Mouse (Mus musculus): ENCODE results near the gene Cast. TPM values are rescaled to one million over a fixed set of nuclear protein-coding genes. Genes with fewer than 3 reads are reported as not detected.

Cast gene
- polyA plus RNA-seq, 1 experiment from 2014 or later, result 10.8 TPM

- Histone ChIP-seq H3K4me2 (no peak overlapping the region), H3K4me1 (peaks cover 7% of the 10 kb centered on the region; the same call in 1 of the 2 replicates), H3K9me3 (replicated peaks) (no peaks in the 10 kb centered on the region), H3K4me3 (replicated peaks) (no peak overlapping the region), H3K27ac (replicated peaks) (no peak overlapping the region), H3K27me3 (replicated peaks) (no peaks in the 10 kb centered on the region), H3K9ac (replicated peaks) (no peak overlapping the region), H3K36me3 (no peaks in the 10 kb centered on the region)
- WGBS, result 84% methylated on average over 1 of the region's 1 CpGs
- ATAC-seq (ENCODE audit: low FRiP score), result no peak
Measured at GRCm38 (mm10) chr13:74772151-74772550, 36.5 kb downstream of the Cast start.

GRCm38 (mm10) chr13:74770480-74770879 is 38.1 kb downstream of the Cast start:
- ATAC-seq (ENCODE audit: low FRiP score), result peak; percentile 90
- Histone ChIP-seq H3K4me1 (peaks cover 7% of the 10 kb centered on the region; the same call in 1 of the 2 replicates), H3K9ac (replicated peaks) (peak overlapping the region; percentile 32; the same call in 1 of the 2 replicates), H3K4me2 (peak overlapping the region; percentile 70), H3K36me3 (no peaks in the 10 kb centered on the region), H3K27ac (replicated peaks) (peak overlapping the region; percentile 60; the same call in 1 of the 2 replicates), H3K27me3 (replicated peaks) (no peaks in the 10 kb centered on the region), H3K4me3 (replicated peaks) (peak overlapping the region; percentile 46), H3K9me3 (replicated peaks) (no peaks in the 10 kb centered on the region)
- under 1% methylated on average over 21 of the region's 21 CpGs for WGBS

- Histone ChIP-seq H3K4me1 (peaks cover 7% of the 10 kb centered on the region; the same call in 1 of the 2 replicates), H3K36me3 (no peaks in the 10 kb centered on the region), H3K9ac (replicated peaks) (0 out of 2 replicates have a peak overlapping the region, but pooled peaks have one; percentile 32), H3K4me3 (replicated peaks) (peak overlapping the region; percentile 46), H3K4me2 (peak overlapping the region; percentile 70), H3K27ac (replicated peaks) (no peak overlapping the region), H3K27me3 (replicated peaks) (no peaks in the 10 kb centered on the region), H3K9me3 (replicated peaks) (no peaks in the 10 kb centered on the region)
- ATAC-seq (ENCODE audit: low FRiP score), result no peak
- 19% methylated on average over 8 of the region's 8 CpGs for WGBS
Measured at GRCm38 (mm10) chr13:74769871-74770270, 38.7 kb downstream of the Cast start.

- 77% methylated on average over 2 of the region's 2 CpGs for WGBS
- H3K4me3 ChIP-seq (replicated peaks), result no peak overlapping the region
- no peak for ATAC-seq (ENCODE audit: low FRiP score)
Measured at GRCm38 (mm10) chr13:74767186-74767585, 41.4 kb downstream of the Cast start.

GRCm38 (mm10) chr13:74762741-74763140 is 45.9 kb downstream of the Cast start:
- no peaks in the 10 kb centered on the region for H3K4me1 ChIP-seq
- H3K9ac ChIP-seq (replicated peaks), result no peak overlapping the region
- no peaks in the 10 kb centered on the region for H3K9me3 ChIP-seq (replicated peaks)
- ATAC-seq (ENCODE audit: low FRiP score), result no peak
- no peak overlapping the region for H3K4me2 ChIP-seq
- H3K27ac ChIP-seq (replicated peaks), result no peak overlapping the region
- H3K4me3 ChIP-seq (replicated peaks), result no peak overlapping the region
- no peaks in the 10 kb centered on the region for H3K27me3 ChIP-seq (replicated peaks)
- WGBS, result 84% methylated on average over 1 of the region's 1 CpGs
- H3K36me3 ChIP-seq, result no peaks in the 10 kb centered on the region

More at GRCm38 (mm10) chr13:74767186-74767585, 41.4 kb downstream of the Cast start:
- Histone ChIP-seq H3K9me3 (replicated peaks) (no peaks in the 10 kb centered on the region), H3K27ac (replicated peaks) (no peak overlapping the region), H3K9ac (replicated peaks) (no peak overlapping the region), H3K4me1 (peaks cover 7% of the 10 kb centered on the region; the same call in 1 of the 2 replicates), H3K27me3 (replicated peaks) (no peaks in the 10 kb centered on the region), H3K36me3 (no peaks in the 10 kb centered on the region), H3K4me2 (no peak overlapping the region)

- Histone ChIP-seq H3K27ac (replicated peaks) (no peak overlapping the region), H3K4me3 (replicated peaks) (no peak overlapping the region), H3K27me3 (replicated peaks) (no peaks in the 10 kb centered on the region), H3K9ac (replicated peaks) (no peak overlapping the region), H3K36me3 (no peaks in the 10 kb centered on the region), H3K4me2 (no peak overlapping the region), H3K9me3 (replicated peaks) (no peaks in the 10 kb centered on the region), H3K4me1 (no peaks in the 10 kb centered on the region)
- 80% methylated on average over 1 of the region's 1 CpGs for WGBS
- no peak for ATAC-seq (ENCODE audit: low FRiP score)
Measured at GRCm38 (mm10) chr13:74759152-74759551, 49.5 kb downstream of the Cast start.

- H3K4me1 ChIP-seq, result no peaks in the 10 kb centered on the region
- no peak overlapping the region for H3K4me3 ChIP-seq (replicated peaks)
- no peaks in the 10 kb centered on the region for H3K27me3 ChIP-seq (replicated peaks)
- H3K27ac ChIP-seq (replicated peaks), result no peak overlapping the region
- no peak overlapping the region for H3K9ac ChIP-seq (replicated peaks)
- ATAC-seq (ENCODE audit: low FRiP score), result no peak
- H3K4me2 ChIP-seq, result no peak overlapping the region
- H3K9me3 ChIP-seq (replicated peaks), result no peaks in the 10 kb centered on the region
- 55% methylated on average over 5 of the region's 5 CpGs for WGBS
- H3K36me3 ChIP-seq, result no peaks in the 10 kb centered on the region
Measured at GRCm38 (mm10) chr13:74743219-74743618, 65.4 kb downstream of the Cast start.

GRCm38 (mm10) chr13:74736396-74736795 is 72.2 kb downstream of the Cast start:
- WGBS, result 94% methylated on average over 2 of the region's 2 CpGs
- Histone ChIP-seq H3K4me3 (replicated peaks) (no peak overlapping the region), H3K27me3 (replicated peaks) (no peaks in the 10 kb centered on the region), H3K4me1 (no peaks in the 10 kb centered on the region), H3K36me3 (no peaks in the 10 kb centered on the region), H3K27ac (replicated peaks) (no peak overlapping the region), H3K4me2 (no peak overlapping the region), H3K9ac (replicated peaks) (no peak overlapping the region), H3K9me3 (replicated peaks) (no peaks in the 10 kb centered on the region)
- no peak for ATAC-seq (ENCODE audit: low FRiP score)

- H3K36me3 ChIP-seq, result no peaks in the 10 kb centered on the region
- H3K4me2 ChIP-seq, result no peak overlapping the region
- no peak overlapping the region for H3K27ac ChIP-seq (replicated peaks)
- no peaks in the 10 kb centered on the region for H3K27me3 ChIP-seq (replicated peaks)
- no peak overlapping the region for H3K9ac ChIP-seq (replicated peaks)
- H3K4me3 ChIP-seq (replicated peaks), result no peak overlapping the region
- no peaks in the 10 kb centered on the region for H3K9me3 ChIP-seq (replicated peaks)
- no peak for ATAC-seq (ENCODE audit: low FRiP score)
- no peaks in the 10 kb centered on the region for H3K4me1 ChIP-seq
- 90% methylated on average over 5 of the region's 5 CpGs for WGBS
Measured at GRCm38 (mm10) chr13:74735834-74736233, 72.8 kb downstream of the Cast start.

GRCm38 (mm10) chr13:74733726-74734125 is 74.9 kb downstream of the Cast start:
- no peaks in the 10 kb centered on the region for H3K27me3 ChIP-seq (replicated peaks)
- no peak overlapping the region for H3K9ac ChIP-seq (replicated peaks)
- no peak overlapping the region for H3K4me3 ChIP-seq (replicated peaks)
- H3K4me1 ChIP-seq, result no peaks in the 10 kb centered on the region
- no peak overlapping the region for H3K4me2 ChIP-seq
- H3K27ac ChIP-seq (replicated peaks), result no peak overlapping the region
- H3K36me3 ChIP-seq, result no peaks in the 10 kb centered on the region
- 96% methylated on average over 4 of the region's 4 CpGs for WGBS
- no peak for ATAC-seq (ENCODE audit: low FRiP score)
- no peaks in the 10 kb centered on the region for H3K9me3 ChIP-seq (replicated peaks)

GRCm38 (mm10) chr13:74719002-74719401 is 89.6 kb downstream of the Cast start:
- Histone ChIP-seq H3K27me3 (replicated peaks) (no peaks in the 10 kb centered on the region), H3K36me3 (no peaks in the 10 kb centered on the region), H3K4me2 (no peak overlapping the region), H3K4me3 (replicated peaks) (no peak overlapping the region), H3K4me1 (no peaks in the 10 kb centered on the region), H3K27ac (replicated peaks) (no peak overlapping the region), H3K9ac (replicated peaks) (no peak overlapping the region), H3K9me3 (replicated peaks) (no peaks in the 10 kb centered on the region)
- no peak for ATAC-seq (ENCODE audit: low FRiP score)
- WGBS, result 87% methylated on average over 2 of the region's 2 CpGs

- 39% methylated on average over 3 of the region's 3 CpGs for WGBS
- Histone ChIP-seq H3K4me2 (no peak overlapping the region), H3K4me3 (replicated peaks) (no peak overlapping the region), H3K27me3 (replicated peaks) (no peaks in the 10 kb centered on the region), H3K27ac (replicated peaks) (no peak overlapping the region), H3K9ac (replicated peaks) (no peak overlapping the region), H3K9me3 (replicated peaks) (no peaks in the 10 kb centered on the region), H3K36me3 (no peaks in the 10 kb centered on the region), H3K4me1 (no peaks in the 10 kb centered on the region)
- ATAC-seq (ENCODE audit: low FRiP score), result no peak
Measured at GRCm38 (mm10) chr13:74696225-74696624, 112.4 kb downstream of the Cast start.

Data from neural tube, embryonic 15.5 days (tissue).